Mouse (Mus musculus) right cerebral cortex, adult 18-20 months (tissue): ENCODE results near the gene Rpl9-ps1.

Experiments
- DNase-seq: peaks from one replicate; pipeline ENCODE4 v3.0.0; 2022; ENCODE audit warnings: mixed read lengths

The Rpl9-ps1 gene

GRCm38 (mm10) chr11:83645521-83645920, at the start of gene Rpl9-ps1:
Rpl9-ps1 (minus strand) TSS chr11:83645621.
- DNase-seq, result no peak

GRCm38 (mm10) chr11:83692008-83692407, 46.6 kb upstream of the Rpl9-ps1 start:
- no peak for DNase-seq

GRCm38 (mm10) chr11:83689918-83690317, 44.5 kb upstream of the Rpl9-ps1 start:
- no peak for DNase-seq

GRCm38 (mm10) chr11:83675665-83676064, 30.2 kb upstream of the Rpl9-ps1 start:
- no peak for DNase-seq

GRCm38 (mm10) chr11:83671743-83672142, 26.3 kb upstream of the Rpl9-ps1 start:
- DNase-seq, result no peak

GRCm38 (mm10) chr11:83663532-83663931, 18.1 kb upstream of the Rpl9-ps1 start:
- DNase-seq, result no peak

GRCm38 (mm10) chr11:83662204-83662603, 16.8 kb upstream of the Rpl9-ps1 start, which contains the start of gene Ccl4:
Ccl4 (plus strand) TSS chr11:83662584.
- DNase-seq, result no peak

- DNase-seq, result no peak
Observed at GRCm38 (mm10) chr11:83658797-83659196, 13.4 kb upstream of the Rpl9-ps1 start.

GRCm38 (mm10) chr11:83657508-83657907, 12.1 kb upstream of the Rpl9-ps1 start:
- peak; percentile 26 for DNase-seq

- no peak for DNase-seq
Observed at GRCm38 (mm10) chr11:83654606-83655005, 9.2 kb upstream of the Rpl9-ps1 start.

- no peak for DNase-seq
Observed at GRCm38 (mm10) chr11:83649305-83649841, 4.0 kb upstream of the Rpl9-ps1 start, which contains the start of gene Ccl3. Ccl3 (minus strand) TSS chr11:83649355.

- DNase-seq, result no peak
Observed at GRCm38 (mm10) chr11:83646356-83647149, 1.1 kb upstream of the Rpl9-ps1 start.

GRCm38 (mm10) chr11:83641216-83641615, 4.2 kb downstream of the Rpl9-ps1 start:
- DNase-seq, result no peak

GRCm38 (mm10) chr11:83640141-83640540, 5.3 kb downstream of the Rpl9-ps1 start:
- no peak for DNase-seq

- DNase-seq, result no peak
Observed at GRCm38 (mm10) chr11:83639533-83639932, 5.9 kb downstream of the Rpl9-ps1 start.

GRCm38 (mm10) chr11:83638934-83639333, 6.5 kb downstream of the Rpl9-ps1 start:
- DNase-seq, result no peak

GRCm38 (mm10) chr11:83636742-83637235, 8.6 kb downstream of the Rpl9-ps1 start:
- no peak for DNase-seq

- no peak for DNase-seq
Observed at GRCm38 (mm10) chr11:83634898-83635297, 10.5 kb downstream of the Rpl9-ps1 start.

- no peak for DNase-seq
Observed at GRCm38 (mm10) chr11:83634425-83634824, 11.0 kb downstream of the Rpl9-ps1 start.

- DNase-seq, result no peak
Observed at GRCm38 (mm10) chr11:83632744-83633143, 12.7 kb downstream of the Rpl9-ps1 start.

GRCm38 (mm10) chr11:83631065-83631464, 14.4 kb downstream of the Rpl9-ps1 start:
- no peak for DNase-seq

GRCm38 (mm10) chr11:83630630-83631029, 14.8 kb downstream of the Rpl9-ps1 start:
- DNase-seq, result no peak

GRCm38 (mm10) chr11:83628808-83629207, 16.6 kb downstream of the Rpl9-ps1 start:
- DNase-seq, result no peak

GRCm38 (mm10) chr11:83623586-83623985, 21.8 kb downstream of the Rpl9-ps1 start:
- no peak for DNase-seq
